Mouse (Mus musculus) intestine, embryonic 14.5 days (tissue): ENCODE results near the gene Zfp60. TPM values are rescaled to one million over a fixed set of nuclear protein-coding genes. Genes with fewer than 3 reads are reported as not detected.

Experiments used
- ATAC-seq: fragments of 200-750 bp; cut with Nextera tagmentation; replicated peaks from 2 replicates; pipeline ENCODE4 v1.8.0; 2017; ENCODE audit warnings: low read depth, moderate number of reproducible peaks, moderate TSS enrichment, moderate library complexity; ENCODE audit not compliant: low FRiP score, low TSS enrichment
- DNase-seq: peaks from one replicate; pipeline ENCODE4 v3.0.0-alpha.2; 2018; ENCODE audit warnings: low spot score
- H3K27ac ChIP-seq: fragments of 300-500 bp; sonication (generic); 2 replicates; pipeline ENCODE4 v1.5.1; 2014; ENCODE audit warnings: low read depth, mild to moderate bottlenecking, control low read depth
- H3K27me3 ChIP-seq: fragments of 300-500 bp; sonication (generic); replicated peaks from 2 replicates; pipeline ENCODE4 v1.6.1; 2014; ENCODE audit warnings: low read length, control low read depth; ENCODE audit not compliant: control insufficient read depth, insufficient read depth
- H3K36me3 ChIP-seq: fragments of 300-500 bp; sonication (generic); 2 replicates; pipeline ENCODE4 v1.6.1; 2014; ENCODE audit warnings: low read length, control low read depth; ENCODE audit not compliant: control insufficient read depth, insufficient read depth
- H3K4me1 ChIP-seq: fragments of 300-500 bp; sonication (generic); replicated peaks from 2 replicates; pipeline ENCODE4 v1.6.1; 2014; ENCODE audit warnings: low read length, control low read depth, mixed read lengths; ENCODE audit not compliant: control insufficient read depth, insufficient read depth
- H3K4me2 ChIP-seq: fragments of 300-500 bp; sonication (generic); 2 replicates; pipeline ENCODE4 v1.6.1; 2014; ENCODE audit warnings: low read length
- H3K4me3 ChIP-seq: fragments of 300-500 bp; sonication (generic); 2 replicates; pipeline ENCODE4 v1.5.1; 2014; ENCODE audit warnings: low read depth, low read length, control low read depth, mixed read lengths
- H3K9ac ChIP-seq: fragments of 300-500 bp; sonication (generic); 2 replicates; pipeline ENCODE4 v1.6.1; 2014; ENCODE audit warnings: mild to moderate bottlenecking, low read length
- H3K9me3 ChIP-seq: fragments of 300-500 bp; sonication (generic); 2 replicates; pipeline ENCODE4 v1.6.1; 2016; ENCODE audit warnings: low read length, control low read depth; ENCODE audit not compliant: control insufficient read depth
- WGBS: fragments of 180-500 bp; shearing (Covaris S2); extraction: QIAGEN DNeasy Blood & Tissue Kit; methylation state at CpG from one replicate; pipeline ENCODE4 v1.1.7; 2014; 5-methylcytosine and 5-hydroxymethylcytosine counted together
- polyA plus RNA-seq: library from polyadenylated mRNA; unstranded; fragments of >200 nt; fragmentation: Nextera tagmentation; extraction: Ambion mirVana; gene quantifications from 2 replicates; pipeline ENCODE4 v1.2.1, GENCODE M21; 2014

The Zfp60 gene
- polyA plus RNA-seq, 1 experiment from 2014 or later, result 28.5 TPM

- no peak for ATAC-seq
- Histone ChIP-seq H3K4me1 (0 out of 2 replicates have a peak, but pooled peaks cover 5% of the 10 kb centered on the region), H3K9me3 (no peaks in the 10 kb centered on the region), H3K4me3 (no peak overlapping the region), H3K36me3 (no peaks in the 10 kb centered on the region), H3K27me3 (no peaks in the 10 kb centered on the region), H3K4me2 (no peak overlapping the region), H3K9ac (no peak overlapping the region), H3K27ac (no peak overlapping the region)
- WGBS, result 48% methylated on average over 5 of the region's 5 CpGs
- DNase-seq, result no peak
These were observed 40.1 kb upstream of the Zfp60 start for GRCm38 (mm10) chr7:27691076-27691475.

DNA sequence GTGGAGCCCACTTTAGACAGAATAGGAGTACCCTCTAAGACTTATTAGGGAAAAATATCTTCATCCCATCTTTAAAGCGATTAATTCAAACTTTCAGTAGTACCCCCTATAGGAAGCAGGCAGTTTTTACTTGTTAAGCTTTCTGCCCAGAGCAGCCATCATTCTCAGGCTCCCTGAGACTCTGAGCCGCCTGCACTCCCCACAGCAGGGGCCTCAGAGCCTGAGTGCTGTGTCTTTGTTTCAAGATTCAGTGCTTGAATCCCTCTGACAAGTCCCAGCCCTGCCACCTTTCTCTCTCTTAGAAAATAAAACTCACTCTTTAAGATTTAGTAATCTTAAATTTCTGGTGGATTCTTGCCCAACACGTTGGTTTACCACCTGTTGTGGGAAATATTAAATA lies 34.5 kb upstream of the Zfp60 start:
- ATAC-seq (no peak), DNase-seq (no peak)
- no peak overlapping the region for H3K4me3 ChIP-seq
- no peak overlapping the region for H3K27ac ChIP-seq
- no peaks in the 10 kb centered on the region for H3K9me3 ChIP-seq
- no peaks in the 10 kb centered on the region for H3K27me3 ChIP-seq
- no peaks in the 10 kb centered on the region for H3K4me1 ChIP-seq
- no peak overlapping the region for H3K9ac ChIP-seq
- H3K4me2 ChIP-seq, result no peak overlapping the region
- H3K36me3 ChIP-seq, result no peaks in the 10 kb centered on the region
- 51% methylated on average over 3 of the region's 3 CpGs for whole genome bisulfite sequencing

- no peaks in the 10 kb centered on the region for H3K27me3 ChIP-seq
- no peaks in the 10 kb centered on the region for H3K4me1 ChIP-seq
- H3K36me3 ChIP-seq, result no peaks in the 10 kb centered on the region
- no peak overlapping the region for H3K4me3 ChIP-seq
- H3K4me2 ChIP-seq, result no peak overlapping the region
- ATAC-seq (no peak), DNase-seq (no peak)
- 0 out of 2 replicates have a peak, but pooled peaks cover 9% of the 10 kb centered on the region for H3K9me3 ChIP-seq
- 83% methylated on average over 7 of the region's 7 CpGs for WGBS
- H3K9ac ChIP-seq, result no peak overlapping the region
- H3K27ac ChIP-seq, result no peak overlapping the region
These were observed 20.8 kb upstream of the Zfp60 start for GRCm38 (mm10) chr7:27710402-27710801.

- no peak overlapping the region for H3K4me2 ChIP-seq
- no peak overlapping the region for H3K27ac ChIP-seq
- H3K36me3 ChIP-seq, result no peaks in the 10 kb centered on the region
- no peaks in the 10 kb centered on the region for H3K27me3 ChIP-seq
- no peak for ATAC-seq
- H3K9me3 ChIP-seq, result no peaks in the 10 kb centered on the region
- H3K4me3 ChIP-seq, result no peak overlapping the region
- DNase-seq, result no peak
- H3K4me1 ChIP-seq, result 0 out of 2 replicates have a peak, but pooled peaks cover 2% of the 10 kb centered on the region
- no peak overlapping the region for H3K9ac ChIP-seq
- WGBS, result 95% methylated on average over 8 of the region's 8 CpGs
These were observed 9.2 kb upstream of the Zfp60 start for GRCm38 (mm10) chr7:27721951-27722350.

- Histone ChIP-seq H3K4me3 (no peak overlapping the region), H3K36me3 (no peaks in the 10 kb centered on the region), H3K27ac (no peak overlapping the region), H3K9ac (0 out of 2 replicates have a peak overlapping the region, but pooled peaks have one; percentile 25), H3K4me1 (0 out of 2 replicates have a peak, but pooled peaks cover 2% of the 10 kb centered on the region), H3K27me3 (no peaks in the 10 kb centered on the region), H3K4me2 (no peak overlapping the region), H3K9me3 (no peaks in the 10 kb centered on the region)
- WGBS, result 42% methylated on average over 12 of the region's 12 CpGs
- DNase-seq, result peak; percentile 71
- peak; percentile 76 for ATAC-seq
These were observed 5.3 kb upstream of the Zfp60 start for GRCm38 (mm10) chr7:27725566-27726538.

- Histone ChIP-seq H3K4me2 (no peak overlapping the region), H3K4me1 (0 out of 2 replicates have a peak, but pooled peaks cover 2% of the 10 kb centered on the region), H3K27ac (no peak overlapping the region), H3K9me3 (no peaks in the 10 kb centered on the region), H3K4me3 (no peak overlapping the region), H3K36me3 (no peaks in the 10 kb centered on the region), H3K27me3 (no peaks in the 10 kb centered on the region), H3K9ac (no peak overlapping the region)
- DNase-seq (no peak), ATAC-seq (no peak)
- 73% methylated on average over 2 of the region's 2 CpGs for WGBS
These were observed 3.7 kb upstream of the Zfp60 start for GRCm38 (mm10) chr7:27727471-27727870.

DNA sequence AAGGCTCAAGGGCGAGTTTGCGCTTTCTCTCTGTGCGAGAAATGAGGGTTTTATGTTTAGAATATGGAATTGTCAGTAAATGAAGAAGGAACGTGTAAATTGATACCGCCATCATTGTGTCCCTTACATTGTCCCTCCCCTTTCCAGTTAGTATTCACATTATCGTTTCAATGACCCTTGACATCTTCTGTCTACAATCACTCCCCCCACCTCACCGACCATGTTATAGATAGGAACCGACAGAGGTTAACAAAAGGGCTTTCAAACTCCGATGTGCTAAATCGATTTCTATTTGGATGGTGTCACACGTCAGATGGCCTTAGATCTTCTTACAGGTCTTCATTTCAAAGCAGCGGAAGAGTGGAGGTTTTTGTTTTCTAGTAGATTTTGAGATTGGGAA lies 757 bp downstream of the Zfp60 start:
- H3K4me2 ChIP-seq, result peak overlapping the region; percentile 71
- H3K27me3 ChIP-seq, result no peaks in the 10 kb centered on the region
- H3K4me3 ChIP-seq, result peak overlapping the region; percentile 70
- peak overlapping the region; percentile 77 for H3K9ac ChIP-seq
- DNase-seq, result peak; percentile 55
- peak overlapping the region; percentile 89 for H3K27ac ChIP-seq
- 7% methylated on average over 12 of the region's 12 CpGs for WGBS
- H3K36me3 ChIP-seq, result 0 out of 2 replicates have a peak, but pooled peaks cover 5% of the 10 kb centered on the region
- H3K4me1 ChIP-seq, result no peaks in the 10 kb centered on the region
- ATAC-seq, result no peak
- no peaks in the 10 kb centered on the region for H3K9me3 ChIP-seq

GRCm38 (mm10) chr7:27732508-27732907 lies 1.3 kb downstream of the Zfp60 start:
- Histone ChIP-seq H3K9me3 (no peaks in the 10 kb centered on the region), H3K4me1 (no peaks in the 10 kb centered on the region), H3K36me3 (0 out of 2 replicates have a peak, but pooled peaks cover 5% of the 10 kb centered on the region), H3K4me2 (peak overlapping the region; percentile 71), H3K9ac (no peak overlapping the region), H3K27me3 (no peaks in the 10 kb centered on the region), H3K27ac (no peak overlapping the region), H3K4me3 (peak overlapping the region; percentile 70)
- DNase-seq, result no peak
- WGBS, result 84% methylated on average over 6 of the region's 6 CpGs
- no peak for ATAC-seq
